Comparison of ENCODE assay signal across 21 mouse cellular contexts in genomic region chr7:115531217-115531616, GRCm38 (mm10).
"Had no signal": no experiment of that assay in that cellular context is flagged by ENCODE, and none has a peak within 500 bp of the region (broad histone marks: within the 10 kb centered on the region; RNA-seq: fewer than 3 reads in every experiment).

No protein-coding gene starts in this region.

- H3K9me3 ChIP-seq: limb, embryonic 13.5 days; liver, embryonic 12.5 days; liver, embryonic 15.5 days; lung, embryonic 15.5 days; midbrain, embryonic 10.5 days; midbrain, embryonic 13.5 days; neural tube, embryonic 13.5 days had no signal

- H3K27me3 ChIP-seq: liver, embryonic 12.5 days; liver, embryonic 15.5 days; lung, embryonic 15.5 days; midbrain, embryonic 13.5 days; neural tube, embryonic 13.5 days had no signal

- DNase-seq: kidney, adult 2 months; kidney, postnatal 25 days; layer of hippocampus, postnatal 36 days; left cerebral cortex, postnatal 4 days; liver; lung, adult 18-20 months; lung, postnatal 10 days; lung, postnatal 36 days; thymus, adult 18-20 months; thymus, postnatal 36 days had no signal

- H3K4me1 ChIP-seq: liver, embryonic 12.5 days; liver, embryonic 15.5 days; lung, embryonic 15.5 days; midbrain, embryonic 13.5 days had no signal

- H3K4me3 ChIP-seq: layer of hippocampus, adult 2 months; left cerebral cortex, adult 2 months; limb, embryonic 13.5 days; liver, embryonic 12.5 days; liver, embryonic 15.5 days; lung, embryonic 15.5 days; midbrain, embryonic 10.5 days; midbrain, embryonic 13.5 days; myocyte; neural tube, embryonic 13.5 days had no signal

- ATAC-seq: liver, embryonic 12.5 days; midbrain, embryonic 13.5 days; midbrain, embryonic 16.5 days had no signal

- H3K36me3 ChIP-seq: lung, embryonic 15.5 days; midbrain, embryonic 10.5 days; midbrain, embryonic 13.5 days; neural tube, embryonic 13.5 days had no signal
